Comparison of ENCODE assay signal across 17 mouse cellular contexts in genomic region chr16:28614412-28614811, GRCm38 (mm10).
"Had no signal": no experiment of that assay in that cellular context is flagged by ENCODE, and none has a peak within 500 bp of the region (broad histone marks: within the 10 kb centered on the region; RNA-seq: fewer than 3 reads in every experiment).

No protein-coding gene starts in this region.

- DNase-seq: lung, adult 2 months; lung, postnatal 14 days; lung, postnatal 36 days; right cerebral cortex, postnatal 14 days; thymus, adult 2 months; thymus, postnatal 25 days; thymus, postnatal 4 days had no signal

- H3K27ac ChIP-seq: lung, embryonic 15.5 days; macrophage; midbrain, embryonic 13.5 days; midbrain, embryonic 15.5 days; neural tube, embryonic 12.5 days; stomach, embryonic 15.5 days; stomach, postnatal 0 days had no signal

- H3K4me3 ChIP-seq: lung, embryonic 15.5 days; megakaryocyte, embryonic 14.5 days; midbrain, embryonic 13.5 days; midbrain, embryonic 15.5 days; neural tube, embryonic 12.5 days; stomach, embryonic 15.5 days had no signal

- ATAC-seq: lung, postnatal 0 days; midbrain, embryonic 13.5 days; midbrain, embryonic 15.5 days had no signal

- H3K36me3 ChIP-seq: lung, embryonic 15.5 days; midbrain, embryonic 13.5 days; midbrain, embryonic 15.5 days; neural tube, embryonic 12.5 days; stomach, embryonic 15.5 days had no signal

- H3K9me3 ChIP-seq: lung, embryonic 15.5 days; midbrain, embryonic 13.5 days; midbrain, embryonic 15.5 days; neural tube, embryonic 12.5 days; stomach, embryonic 15.5 days had no signal

- H3K4me1 ChIP-seq: lung, embryonic 15.5 days; megakaryocyte, embryonic 14.5 days; midbrain, embryonic 15.5 days; stomach, embryonic 15.5 days had no signal

- H3K27me3 ChIP-seq: lung, embryonic 15.5 days; megakaryocyte, embryonic 14.5 days; midbrain, embryonic 13.5 days; midbrain, embryonic 15.5 days; neural tube, embryonic 12.5 days; stomach, embryonic 15.5 days had no signal

- H3K9ac ChIP-seq: lung, embryonic 15.5 days; midbrain, embryonic 13.5 days; midbrain, embryonic 15.5 days; neural tube, embryonic 12.5 days; stomach, embryonic 15.5 days had no signal

- H3K4me2 ChIP-seq: lung, embryonic 15.5 days; midbrain, embryonic 11.5 days; midbrain, embryonic 13.5 days; midbrain, embryonic 15.5 days; neural tube, embryonic 12.5 days; stomach, embryonic 15.5 days had no signal
